Mouse (Mus musculus): ENCODE data around the gene Ppp1r14d. TPM values are rescaled to one million over a fixed set of nuclear protein-coding genes. Genes with fewer than 3 reads are reported as not detected.

The Ppp1r14d gene
- polyA plus RNA-seq, 1 experiment from 2014 or later: 0.20 TPM

- no peak overlapping the region for H3K4me2 ChIP-seq (ENCODE audit: low read depth, severe bottlenecking)
- DNase-seq (ENCODE audit: low spot score) (no peak), ATAC-seq (ENCODE audit: insufficient number of reproducible peaks, low FRiP score, low TSS enrichment, low read depth) (no peak)
- peaks cover 18% of the 10 kb centered on the region for H3K4me1 ChIP-seq (ENCODE audit: control insufficient read depth, insufficient read depth, low read length)
- H3K36me3 ChIP-seq (ENCODE audit: control insufficient read depth, insufficient read depth, low read length): no peaks in the 10 kb centered on the region
- H3K4me3 ChIP-seq (ENCODE audit: low read depth, low read length): no peak overlapping the region
- H3K9me3 ChIP-seq (ENCODE audit: control insufficient read depth, low read length): no peaks in the 10 kb centered on the region
- H3K27me3 ChIP-seq (ENCODE audit: control insufficient read depth, insufficient read depth, low read length): no peaks in the 10 kb centered on the region
- no peak overlapping the region for H3K9ac ChIP-seq (ENCODE audit: low read length)
- H3K27ac ChIP-seq (replicated peaks; ENCODE audit: low read depth, low read length): 0 out of 2 replicates have a peak overlapping the region, but pooled peaks have one; percentile 30
- WGBS: 82% methylated on average over 5 of the region's 5 CpGs
Measured at GRCm38 (mm10) chr2:119194140-119194539, 35.6 kb downstream of the Ppp1r14d start.

- Histone ChIP-seq H3K4me1 (ENCODE audit: control insufficient read depth, insufficient read depth, low read length) (peaks cover 5% of the 10 kb centered on the region; the same call in 1 of the 2 replicates), H3K9me3 (ENCODE audit: control insufficient read depth, low read length) (no peaks in the 10 kb centered on the region), H3K9ac (ENCODE audit: low read length) (no peak overlapping the region), H3K4me2 (ENCODE audit: low read depth, severe bottlenecking) (no peak overlapping the region), H3K4me3 (ENCODE audit: low read depth, low read length) (no peak overlapping the region), H3K36me3 (ENCODE audit: control insufficient read depth, insufficient read depth, low read length) (no peaks in the 10 kb centered on the region), H3K27me3 (ENCODE audit: control insufficient read depth, insufficient read depth, low read length) (no peaks in the 10 kb centered on the region), H3K27ac (replicated peaks; ENCODE audit: low read depth, low read length) (no peak overlapping the region)
- DNase-seq (ENCODE audit: low spot score): no peak
- WGBS: 89% methylated on average over 5 of the region's 5 CpGs
- no peak for ATAC-seq (ENCODE audit: insufficient number of reproducible peaks, low FRiP score, low TSS enrichment, low read depth)
Measured at GRCm38 (mm10) chr2:119190969-119191368, 38.7 kb downstream of the Ppp1r14d start.

DNA sequence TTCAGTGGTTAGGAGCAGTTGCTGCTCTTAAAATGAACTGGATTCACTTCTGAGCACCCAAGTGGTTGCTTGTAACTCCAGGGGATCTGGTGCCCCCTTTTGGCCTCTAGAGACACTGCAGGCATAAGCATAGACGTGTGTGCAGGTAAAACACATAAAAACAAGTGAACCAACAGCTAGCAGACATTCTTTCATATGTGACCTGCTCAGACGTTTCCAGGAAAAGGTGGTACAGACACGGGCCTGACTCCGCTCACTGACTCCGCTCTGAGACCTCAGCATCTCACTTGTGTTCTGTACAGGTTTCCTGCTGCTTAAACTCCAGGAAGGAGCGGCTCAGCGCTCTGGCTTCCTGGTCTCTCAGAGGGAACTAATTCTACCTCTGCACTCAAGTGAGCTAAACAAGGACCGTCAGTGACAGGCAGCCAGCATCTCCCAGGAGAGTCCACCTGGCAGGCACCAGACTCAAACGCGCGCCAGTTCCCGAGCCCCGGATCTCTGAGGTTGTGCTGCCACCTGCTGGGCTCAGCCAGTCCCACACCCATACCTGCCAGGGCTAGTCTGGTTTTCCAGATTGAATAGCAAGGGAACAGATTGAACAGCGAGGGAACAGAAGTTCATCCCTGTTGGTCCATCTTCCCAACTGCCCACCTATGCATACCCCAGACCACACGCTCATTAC lies 40.5 kb downstream of the Ppp1r14d start:
- peak overlapping the region; percentile 47 for H3K4me2 ChIP-seq (ENCODE audit: low read depth, severe bottlenecking)
- ATAC-seq (ENCODE audit: insufficient number of reproducible peaks, low FRiP score, low TSS enrichment, low read depth) (peak; percentile 60), DNase-seq (ENCODE audit: low spot score) (peak; percentile 93)
- peak overlapping the region; percentile 9; the same call in 1 of the 2 replicates for H3K4me3 ChIP-seq (ENCODE audit: low read depth, low read length)
- peak overlapping the region; percentile 32; the same call in 1 of the 2 replicates for H3K9ac ChIP-seq (ENCODE audit: low read length)
- no peak overlapping the region for H3K27ac ChIP-seq (replicated peaks; ENCODE audit: low read depth, low read length)
- H3K4me1 ChIP-seq (ENCODE audit: control insufficient read depth, insufficient read depth, low read length): 0 out of 2 replicates have a peak, but pooled peaks cover 2% of the 10 kb centered on the region
- no peaks in the 10 kb centered on the region for H3K27me3 ChIP-seq (ENCODE audit: control insufficient read depth, insufficient read depth, low read length)
- no peaks in the 10 kb centered on the region for H3K36me3 ChIP-seq (ENCODE audit: control insufficient read depth, insufficient read depth, low read length)
- 6% methylated on average over 15 of the region's 15 CpGs for WGBS
- H3K9me3 ChIP-seq (ENCODE audit: control insufficient read depth, low read length): no peaks in the 10 kb centered on the region

GRCm38 (mm10) chr2:119182914-119183313 lies 46.8 kb downstream of the Ppp1r14d start:
- Histone ChIP-seq H3K4me3 (ENCODE audit: low read depth, low read length) (no peak overlapping the region), H3K4me2 (ENCODE audit: low read depth, severe bottlenecking) (no peak overlapping the region), H3K27me3 (ENCODE audit: control insufficient read depth, insufficient read depth, low read length) (no peaks in the 10 kb centered on the region), H3K4me1 (ENCODE audit: control insufficient read depth, insufficient read depth, low read length) (no peaks in the 10 kb centered on the region), H3K9ac (ENCODE audit: low read length) (no peak overlapping the region), H3K36me3 (ENCODE audit: control insufficient read depth, insufficient read depth, low read length) (peaks cover 7% of the 10 kb centered on the region; the same call in 1 of the 2 replicates), H3K27ac (replicated peaks; ENCODE audit: low read depth, low read length) (no peak overlapping the region), H3K9me3 (ENCODE audit: control insufficient read depth, low read length) (no peaks in the 10 kb centered on the region)
- no peak for DNase-seq (ENCODE audit: low spot score)
- WGBS: 58% methylated on average over 7 of the region's 7 CpGs
- no peak for ATAC-seq (ENCODE audit: insufficient number of reproducible peaks, low FRiP score, low TSS enrichment, low read depth)

GRCm38 (mm10) chr2:119177384-119177939 lies 52.2 kb downstream of the Ppp1r14d start:
- H3K4me2 ChIP-seq (ENCODE audit: low read depth, severe bottlenecking): no peak overlapping the region
- 84% methylated on average over 5 of the region's 5 CpGs for WGBS
- no peaks in the 10 kb centered on the region for H3K27me3 ChIP-seq (ENCODE audit: control insufficient read depth, insufficient read depth, low read length)
- no peak overlapping the region for H3K4me3 ChIP-seq (ENCODE audit: low read depth, low read length)
- H3K36me3 ChIP-seq (ENCODE audit: control insufficient read depth, insufficient read depth, low read length): peaks cover 5% of the 10 kb centered on the region; the same call in 1 of the 2 replicates
- peaks cover 16% of the 10 kb centered on the region for H3K4me1 ChIP-seq (ENCODE audit: control insufficient read depth, insufficient read depth, low read length)
- H3K9ac ChIP-seq (ENCODE audit: low read length): no peak overlapping the region
- no peak overlapping the region for H3K27ac ChIP-seq (replicated peaks; ENCODE audit: low read depth, low read length)
- DNase-seq (ENCODE audit: low spot score): no peak
- ATAC-seq (ENCODE audit: insufficient number of reproducible peaks, low FRiP score, low TSS enrichment, low read depth): no peak
- no peaks in the 10 kb centered on the region for H3K9me3 ChIP-seq (ENCODE audit: control insufficient read depth, low read length)

DNA sequence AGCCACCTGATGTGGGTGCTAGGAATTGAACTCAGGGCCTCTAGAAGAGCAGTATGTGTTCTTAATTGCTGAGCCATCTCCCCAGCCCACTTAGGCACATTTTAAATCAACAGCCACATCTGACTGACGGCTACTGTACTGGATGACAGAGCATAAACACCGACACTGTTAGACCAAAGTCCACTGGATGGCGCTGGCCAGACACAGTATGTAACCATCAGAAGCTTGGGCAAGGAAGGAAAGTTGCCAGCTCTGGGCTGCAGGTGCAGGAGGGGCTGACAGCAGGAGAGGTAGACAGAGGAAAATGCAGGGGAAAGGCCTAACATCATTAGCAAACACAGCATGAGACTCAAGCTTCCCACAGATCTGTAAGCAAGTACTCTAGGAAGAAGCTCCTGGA lies 52.9 kb downstream of the Ppp1r14d start:
- no peak for DNase-seq (ENCODE audit: low spot score)
- WGBS: 61% methylated on average over 3 of the region's 3 CpGs
- Histone ChIP-seq H3K27me3 (ENCODE audit: control insufficient read depth, insufficient read depth, low read length) (no peaks in the 10 kb centered on the region), H3K4me1 (ENCODE audit: control insufficient read depth, insufficient read depth, low read length) (peaks cover 16% of the 10 kb centered on the region), H3K9ac (ENCODE audit: low read length) (no peak overlapping the region), H3K4me3 (ENCODE audit: low read depth, low read length) (no peak overlapping the region), H3K4me2 (ENCODE audit: low read depth, severe bottlenecking) (no peak overlapping the region), H3K9me3 (ENCODE audit: control insufficient read depth, low read length) (no peaks in the 10 kb centered on the region), H3K27ac (replicated peaks; ENCODE audit: low read depth, low read length) (no peak overlapping the region), H3K36me3 (ENCODE audit: control insufficient read depth, insufficient read depth, low read length) (peaks cover 5% of the 10 kb centered on the region; the same call in 1 of the 2 replicates)
- ATAC-seq (ENCODE audit: insufficient number of reproducible peaks, low FRiP score, low TSS enrichment, low read depth): no peak

GRCm38 (mm10) chr2:119175614-119176013 lies 54.1 kb downstream of the Ppp1r14d start:
- H3K36me3 ChIP-seq (ENCODE audit: control insufficient read depth, insufficient read depth, low read length): peaks cover 5% of the 10 kb centered on the region; the same call in 1 of the 2 replicates
- no peak overlapping the region for H3K4me3 ChIP-seq (ENCODE audit: low read depth, low read length)
- WGBS: 66% methylated on average over 6 of the region's 6 CpGs
- ATAC-seq (ENCODE audit: insufficient number of reproducible peaks, low FRiP score, low TSS enrichment, low read depth) (no peak), DNase-seq (ENCODE audit: low spot score) (no peak)
- H3K27ac ChIP-seq (replicated peaks; ENCODE audit: low read depth, low read length): no peak overlapping the region
- H3K4me1 ChIP-seq (ENCODE audit: control insufficient read depth, insufficient read depth, low read length): peaks cover 16% of the 10 kb centered on the region
- no peaks in the 10 kb centered on the region for H3K27me3 ChIP-seq (ENCODE audit: control insufficient read depth, insufficient read depth, low read length)
- H3K9me3 ChIP-seq (ENCODE audit: control insufficient read depth, low read length): no peaks in the 10 kb centered on the region
- H3K4me2 ChIP-seq (ENCODE audit: low read depth, severe bottlenecking): no peak overlapping the region
- H3K9ac ChIP-seq (ENCODE audit: low read length): no peak overlapping the region

- H3K9me3 ChIP-seq (ENCODE audit: control insufficient read depth, low read length): no peaks in the 10 kb centered on the region
- H3K27ac ChIP-seq (replicated peaks; ENCODE audit: low read depth, low read length): no peak overlapping the region
- H3K4me3 ChIP-seq (ENCODE audit: low read depth, low read length): no peak overlapping the region
- H3K4me2 ChIP-seq (ENCODE audit: low read depth, severe bottlenecking): no peak overlapping the region
- H3K27me3 ChIP-seq (ENCODE audit: control insufficient read depth, insufficient read depth, low read length): no peaks in the 10 kb centered on the region
- DNase-seq (ENCODE audit: low spot score): no peak
- no peak for ATAC-seq (ENCODE audit: insufficient number of reproducible peaks, low FRiP score, low TSS enrichment, low read depth)
- H3K36me3 ChIP-seq (ENCODE audit: control insufficient read depth, insufficient read depth, low read length): peaks cover 5% of the 10 kb centered on the region; the same call in 1 of the 2 replicates
- peaks cover 16% of the 10 kb centered on the region for H3K4me1 ChIP-seq (ENCODE audit: control insufficient read depth, insufficient read depth, low read length)
- 59% methylated on average over 14 of the region's 14 CpGs for WGBS
- no peak overlapping the region for H3K9ac ChIP-seq (ENCODE audit: low read length)
Measured at GRCm38 (mm10) chr2:119174866-119175265, 54.8 kb downstream of the Ppp1r14d start.
